Mouse (Mus musculus) right cerebral cortex, postnatal 10 days (tissue): ENCODE data around the gene Cyp8b1.
A peak's percentile ranks its signal among the peaks of the same experiment; 100 is the strongest.

Experiments
- DNase-seq, 2 experiments: peaks; one replicate each; pipeline ENCODE4 v3.0.0; 2021; ENCODE audit warnings: low spot score in 2 of 2

Cyp8b1 gene

GRCm38 (mm10) chr9:121916102-121916501, at the start of gene Cyp8b1:
Gene Cyp8b1 (minus strand): TSS chr9:121916305.
- DNase-seq: no peak

- no peak for DNase-seq
These were observed 48.8 kb upstream of the Cyp8b1 start for GRCm38 (mm10) chr9:121964941-121965340.

GRCm38 (mm10) chr9:121959966-121960635, 44.0 kb upstream of the Cyp8b1 start:
- no peak for DNase-seq

- DNase-seq: no peak
These were observed 36.5 kb upstream of the Cyp8b1 start for GRCm38 (mm10) chr9:121952596-121952995.

- no peak for DNase-seq
These were observed 35.0 kb upstream of the Cyp8b1 start for GRCm38 (mm10) chr9:121951114-121951423.

GRCm38 (mm10) chr9:121950418-121951113, 34.5 kb upstream of the Cyp8b1 start, which contains the start of gene Fam198a:
Gene Fam198a (plus strand): TSS chr9:121950988.
- peak; percentile 66 to 80 for DNase-seq

- DNase-seq: no peak
These were observed 32.3 kb upstream of the Cyp8b1 start for GRCm38 (mm10) chr9:121948431-121948830.

GRCm38 (mm10) chr9:121947784-121948183, 31.7 kb upstream of the Cyp8b1 start:
- DNase-seq: peak; percentile 81 to 87

GRCm38 (mm10) chr9:121943628-121944027, 27.5 kb upstream of the Cyp8b1 start:
- no peak for DNase-seq

- no peak for DNase-seq
These were observed 26.9 kb upstream of the Cyp8b1 start for GRCm38 (mm10) chr9:121943005-121943404.

- DNase-seq: peak in 1 of 2 experiments; percentile 42
These were observed 21.8 kb upstream of the Cyp8b1 start for GRCm38 (mm10) chr9:121937944-121938355.

GRCm38 (mm10) chr9:121937451-121937864, 21.4 kb upstream of the Cyp8b1 start:
- DNase-seq: no peak

- no peak for DNase-seq
These were observed 20.8 kb upstream of the Cyp8b1 start for GRCm38 (mm10) chr9:121936952-121937351.

GRCm38 (mm10) chr9:121934856-121935255, 18.8 kb upstream of the Cyp8b1 start:
- DNase-seq: no peak

- peak; percentile 67 to 76 for DNase-seq
These were observed 12.4 kb upstream of the Cyp8b1 start for GRCm38 (mm10) chr9:121928498-121928897.

GRCm38 (mm10) chr9:121927721-121928120, 11.6 kb upstream of the Cyp8b1 start:
- DNase-seq: no peak

- DNase-seq: no peak
These were observed 10.7 kb upstream of the Cyp8b1 start for GRCm38 (mm10) chr9:121926634-121927405.

GRCm38 (mm10) chr9:121925959-121926358, 9.9 kb upstream of the Cyp8b1 start:
- DNase-seq: no peak

- DNase-seq: peak in 1 of 2 experiments; percentile 8
These were observed 8.9 kb upstream of the Cyp8b1 start for GRCm38 (mm10) chr9:121924901-121925560.

- no peak for DNase-seq
These were observed 7.8 kb upstream of the Cyp8b1 start for GRCm38 (mm10) chr9:121923906-121924305.

- no peak for DNase-seq
These were observed 7.3 kb upstream of the Cyp8b1 start for GRCm38 (mm10) chr9:121923443-121923842.

- peak in 1 of 2 experiments; percentile 15 for DNase-seq
These were observed 3.0 kb upstream of the Cyp8b1 start for GRCm38 (mm10) chr9:121919027-121919501.
